Mouse (Mus musculus) megakaryocyte, embryonic 14.5 days (primary cell): ENCODE results near the gene Ntm.

Experiments
- FLI1 ChIP-seq: IDR thresholded peaks from 2 replicates; pipeline ENCODE4 v1.6.1; 2012; ENCODE audit warnings: low read length, inconsistent platforms, mixed read lengths
- GATA1 ChIP-seq: IDR thresholded peaks from 3 replicates; pipeline ENCODE4 v1.6.1; 2012; ENCODE audit warnings: mixed read lengths, low read length, inconsistent platforms, borderline replicate concordance

DNA sequence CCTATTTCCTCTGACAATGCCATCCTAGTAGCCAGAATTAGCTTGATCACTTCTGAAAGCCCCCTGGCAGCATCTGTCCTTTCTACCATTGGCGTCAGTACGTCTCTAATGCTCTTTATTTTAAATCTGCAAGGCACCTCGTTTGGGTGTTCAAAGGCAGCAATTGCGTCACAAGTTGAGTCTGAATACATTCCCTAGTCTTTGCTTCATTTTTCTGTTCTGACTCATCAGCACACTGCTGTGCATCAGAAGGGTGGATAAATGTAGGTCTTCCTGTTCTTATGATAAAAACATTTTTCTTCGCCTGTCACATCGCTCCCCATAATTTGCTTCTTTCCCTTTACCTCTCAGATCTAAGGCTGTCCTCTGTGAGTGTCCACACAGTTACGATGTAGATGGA is 958.4 kb downstream of the Ntm start:
- TF ChIP-seq GATA1: no peak
- TF ChIP-seq FLI1: no peak
